Mouse (Mus musculus) spleen, adult 12 weeks (tissue): ENCODE data around the gene Gm28729.
"Not testable (repeated sequence)": the region's sequence is repeated elsewhere in the genome, so short reads cannot be mapped to it uniquely, and the experiment has no call there.

Experiments used
- DNase-seq: peaks from one replicate; pipeline ENCODE4 v3.0.0; 2022; ENCODE audit warnings: low spot score

The Gm28729 gene

DNA sequence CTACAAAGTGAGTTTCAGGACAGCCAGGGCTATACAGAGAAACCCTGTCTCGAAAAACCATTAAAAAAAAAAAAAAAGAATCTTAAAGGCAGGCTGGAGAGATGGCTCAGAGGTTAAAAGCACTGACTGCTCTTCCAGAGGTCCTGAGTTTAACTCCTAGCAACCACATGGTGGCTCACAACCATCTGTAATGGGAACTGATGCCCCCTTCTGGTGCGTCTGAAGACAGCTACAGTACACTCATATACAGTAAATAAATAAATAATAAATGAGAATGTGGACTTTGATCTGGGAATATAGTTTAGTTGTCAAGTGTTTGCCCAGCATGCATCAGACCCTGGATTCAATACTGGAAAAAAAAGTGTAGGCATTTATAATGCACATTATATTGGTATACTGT is 3.5 kb downstream of the Gm28729 start:
- DNase-seq, result not testable (repeated sequence)

- DNase-seq, result no peak
Observed at GRCm38 (mm10) chr9:96517429-96517828, 7.6 kb downstream of the Gm28729 start.

DNA sequence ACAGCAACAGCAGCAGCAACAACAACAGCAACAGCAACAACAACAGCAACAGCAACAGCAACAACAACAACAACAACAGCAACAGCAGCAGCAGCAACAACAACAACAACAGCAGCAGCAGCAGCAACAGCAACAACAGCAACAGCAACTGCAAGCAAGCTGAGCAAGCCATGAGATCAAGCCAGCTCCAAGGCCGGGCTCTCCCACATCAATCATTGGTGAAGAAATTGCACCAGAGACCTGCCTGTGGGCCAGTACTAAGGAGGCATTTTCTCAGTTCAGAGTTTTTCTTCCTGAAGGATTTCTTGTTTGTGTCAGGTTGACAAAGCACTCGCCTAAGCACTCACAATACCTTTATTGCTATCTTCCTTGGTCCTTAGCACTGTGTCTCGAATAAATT is 8.3 kb downstream of the Gm28729 start:
- DNase-seq, result no peak

GRCm38 (mm10) chr9:96515737-96516136 is 9.3 kb downstream of the Gm28729 start:
- DNase-seq, result no peak

GRCm38 (mm10) chr9:96514278-96514677 is 10.8 kb downstream of the Gm28729 start:
- DNase-seq, result no peak

- DNase-seq, result no peak
Observed at GRCm38 (mm10) chr9:96506011-96506498, 19.0 kb downstream of the Gm28729 start.

- no peak for DNase-seq
Observed at GRCm38 (mm10) chr9:96505156-96505555, 19.9 kb downstream of the Gm28729 start.

DNA sequence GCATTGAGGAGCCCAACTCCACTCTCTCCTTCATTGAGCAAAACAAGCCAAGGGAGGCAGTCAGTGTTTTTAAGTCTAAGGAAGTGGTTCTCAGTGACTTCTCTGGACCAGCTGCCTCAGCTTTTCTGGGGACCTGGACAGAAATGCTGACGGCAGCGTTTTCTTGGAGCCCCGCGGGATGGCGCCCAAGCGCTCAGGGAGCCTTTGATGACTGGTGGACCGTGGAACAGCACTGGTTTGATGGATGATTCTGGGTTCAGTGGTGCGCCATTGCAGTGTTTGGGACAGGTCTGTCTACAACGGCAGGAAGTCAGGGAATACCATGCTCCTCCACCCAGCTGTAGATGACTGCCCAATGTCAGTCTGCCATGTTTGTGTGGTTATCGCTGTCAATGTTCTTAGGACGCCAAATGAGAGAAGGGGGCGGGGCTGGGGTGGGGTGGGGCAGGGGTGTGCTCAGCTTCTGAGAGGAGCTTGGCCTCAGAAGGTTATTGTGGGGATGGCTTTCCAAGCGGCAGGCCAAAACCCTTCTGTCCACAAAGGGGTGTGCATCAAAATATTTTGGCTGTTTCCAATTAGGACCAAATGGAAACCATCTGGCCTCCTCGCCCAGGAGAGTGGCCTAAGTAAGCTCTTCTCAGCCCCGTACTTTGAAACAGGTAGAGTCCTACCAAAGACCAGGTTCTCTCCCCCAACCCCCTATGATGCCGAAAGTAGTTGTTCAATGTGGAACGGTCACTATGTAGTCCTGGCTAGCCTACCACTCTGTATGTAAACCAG is 20.8 kb downstream of the Gm28729 start:
- no peak for DNase-seq

DNA sequence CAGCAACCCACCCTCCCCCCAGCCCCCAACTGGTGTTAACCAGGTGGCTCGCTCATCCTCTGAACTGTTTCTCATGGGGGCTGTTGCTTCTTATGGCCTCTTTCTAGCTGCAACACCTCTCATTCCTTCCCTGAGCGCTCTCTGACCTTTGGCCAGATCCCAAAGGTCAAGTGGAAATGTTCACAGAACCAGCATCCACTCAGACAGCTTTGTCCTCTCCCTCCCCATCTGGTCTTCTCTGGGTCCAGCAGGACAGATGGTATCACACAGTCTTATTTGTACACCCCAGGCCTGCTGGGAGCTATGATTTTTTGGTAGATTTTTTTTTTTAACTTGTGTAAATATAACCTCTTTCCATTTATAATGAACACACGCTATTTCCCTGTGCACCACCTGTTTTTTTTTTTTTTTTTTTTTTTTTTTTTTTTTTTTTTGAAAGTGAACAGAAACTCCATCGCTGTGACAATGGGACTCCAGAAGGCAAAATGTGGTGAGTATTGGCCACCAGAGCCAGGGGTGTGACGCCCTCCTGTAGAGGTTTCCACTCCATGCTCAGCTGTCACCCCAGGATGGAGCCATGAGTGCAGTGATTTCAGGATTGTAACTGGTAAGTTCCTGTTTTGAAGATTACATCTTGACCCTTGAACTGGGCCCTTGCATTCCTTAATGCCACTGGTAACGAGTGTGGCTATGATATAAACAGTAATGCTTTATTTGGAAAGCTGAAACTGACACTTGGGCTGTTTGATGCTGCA is 22.0 kb downstream of the Gm28729 start:
- DNase-seq, result no peak

- no peak for DNase-seq
Observed at GRCm38 (mm10) chr9:96501217-96501616, 23.8 kb downstream of the Gm28729 start.

DNA sequence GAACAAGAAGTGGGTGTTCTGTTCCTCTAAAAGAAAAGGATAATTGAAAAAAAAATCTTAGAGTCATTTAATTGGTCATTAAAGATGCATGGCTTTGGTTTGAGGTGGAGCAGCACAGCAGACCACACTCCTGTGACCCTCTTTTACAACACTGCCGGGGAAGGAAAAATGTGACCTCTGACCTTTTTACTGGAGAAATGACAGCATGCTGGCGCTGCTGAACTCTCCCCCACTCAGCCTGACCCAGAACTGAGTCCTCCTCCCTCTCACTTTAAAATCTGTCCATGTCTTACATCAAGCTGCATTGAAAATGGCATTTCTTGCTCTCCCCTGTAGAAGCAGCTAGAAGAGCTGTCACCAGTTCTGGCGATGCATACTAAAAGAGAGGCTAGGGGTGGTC is 31.9 kb downstream of the Gm28729 start:
- no peak for DNase-seq

DNA sequence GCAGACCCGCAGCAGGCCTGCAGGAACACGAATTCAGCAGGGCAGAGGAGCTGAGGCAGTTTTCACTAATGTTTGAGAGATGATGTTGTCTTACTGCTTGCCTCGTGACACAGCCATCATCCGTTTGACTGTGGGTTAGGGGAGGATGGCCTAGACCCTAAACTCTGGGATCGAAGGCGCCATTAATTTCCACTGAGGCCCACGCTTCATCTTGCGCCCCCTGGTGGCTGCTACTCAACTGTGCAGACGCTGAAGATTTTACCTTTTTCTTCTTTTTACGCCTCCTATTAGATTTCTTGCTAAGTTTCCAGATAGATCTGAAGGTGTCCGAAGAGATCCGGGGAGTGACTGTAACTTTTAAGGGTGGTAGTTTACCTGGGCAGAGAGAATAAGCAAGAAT is 33.3 kb downstream of the Gm28729 start:
- DNase-seq, result peak; percentile 23

GRCm38 (mm10) chr9:96487869-96488268 is 37.2 kb downstream of the Gm28729 start:
- not testable (repeated sequence) for DNase-seq

- no peak for DNase-seq
Observed at GRCm38 (mm10) chr9:96483648-96484047, 41.4 kb downstream of the Gm28729 start.

GRCm38 (mm10) chr9:96483028-96483427 is 42.0 kb downstream of the Gm28729 start:
- no peak for DNase-seq

- DNase-seq, result peak; percentile 94
Observed at GRCm38 (mm10) chr9:96478071-96478888, 46.8 kb downstream of the Gm28729 start, which contains the start of gene Rnf7. TSS of gene Rnf7 (minus strand) at chr9:96478675.

DNA sequence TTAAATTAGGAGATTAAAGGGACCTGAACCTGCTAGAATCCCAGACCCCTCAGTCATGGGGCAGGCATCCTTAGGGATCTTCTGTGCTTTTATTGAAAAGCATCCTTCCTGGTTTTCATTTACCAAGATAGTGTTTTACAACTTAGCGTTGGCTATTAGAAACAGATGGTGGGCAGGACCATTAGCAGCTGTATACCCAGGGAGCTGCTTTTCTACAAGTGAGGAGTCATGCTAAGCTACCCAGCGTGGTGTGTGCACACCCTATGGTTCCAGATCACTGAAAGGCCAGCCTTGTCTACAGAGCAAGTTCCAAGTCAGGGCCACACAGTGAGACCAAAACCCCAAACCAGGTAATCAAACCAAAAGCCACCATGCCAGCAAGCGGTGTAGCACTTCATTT is 52.7 kb downstream of the Gm28729 start:
- no peak for DNase-seq

- not testable (repeated sequence) for DNase-seq
Observed at GRCm38 (mm10) chr9:96471681-96472080, 53.4 kb downstream of the Gm28729 start.

GRCm38 (mm10) chr9:96470266-96470974 is 54.6 kb downstream of the Gm28729 start:
- DNase-seq, result no peak

DNA sequence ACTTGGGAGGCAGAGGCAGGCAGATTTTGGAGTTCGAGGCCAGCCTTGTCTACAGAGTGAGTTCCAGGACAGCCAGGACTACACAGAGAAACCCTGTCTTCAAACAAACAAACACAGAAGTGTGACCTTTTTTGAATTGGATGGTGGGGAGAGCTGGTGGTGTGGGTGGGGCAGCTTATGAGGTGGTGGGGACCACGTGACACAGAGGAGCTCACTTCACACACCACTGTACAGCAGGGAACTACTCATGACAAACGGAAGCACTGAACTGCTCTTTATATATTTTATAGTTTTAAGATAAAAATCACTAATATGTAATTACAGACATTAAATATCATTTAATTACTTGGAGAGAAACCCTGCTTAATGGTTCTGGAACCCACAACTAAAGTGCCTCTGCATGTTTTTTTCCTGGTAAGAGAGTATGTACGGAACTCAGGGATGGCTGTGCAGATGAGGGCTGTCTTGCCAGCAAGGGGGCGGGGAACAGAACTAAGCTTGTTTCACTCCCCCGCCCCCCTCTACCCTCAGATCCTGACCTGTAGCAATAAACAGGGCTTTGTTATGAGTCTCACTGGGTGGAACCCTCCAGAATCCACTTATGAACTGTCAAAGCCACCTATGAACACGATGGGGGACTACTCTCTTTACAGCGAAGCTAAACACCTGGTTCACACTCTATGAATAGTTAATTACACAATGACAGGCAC is 55.4 kb downstream of the Gm28729 start:
- no peak for DNase-seq

- no peak for DNase-seq
Observed at GRCm38 (mm10) chr9:96463708-96464107, 61.4 kb downstream of the Gm28729 start.
